Mouse (Mus musculus): ENCODE results near the gene Tyms. TPM values are rescaled to one million over a fixed set of nuclear protein-coding genes. Genes with fewer than 3 reads are reported as not detected.
A peak's percentile ranks its signal among the peaks of the same experiment; 100 is the strongest.
"Not testable (repeated sequence)": the region's sequence is repeated elsewhere in the genome, so short reads cannot be mapped to it uniquely, and the experiment has no call there.

The Tyms gene
- polyA plus RNA-seq, 1 experiment from 2014 or later = 101 TPM

- Histone ChIP-seq H3K4me1 (ENCODE audit: insufficient read depth) (no peaks in the 10 kb centered on the region), H3K27ac (ENCODE audit: low read depth) (no peak overlapping the region), H3K27me3 (ENCODE audit: insufficient read depth, low read length) (no peaks in the 10 kb centered on the region), H3K9ac (replicated peaks) (no peak overlapping the region), H3K4me2 (ENCODE audit: low read depth, low read length) (no peak overlapping the region), H3K36me3 (replicated peaks; ENCODE audit: insufficient read depth, low read length) (no peaks in the 10 kb centered on the region), H3K4me3 (ENCODE audit: low read depth, low read length) (no peak overlapping the region), H3K9me3 (ENCODE audit: low read length) (no peaks in the 10 kb centered on the region)
- DNase-seq = no peak
- no peak for ATAC-seq
- TF ChIP-seq EP300 (IDR thresholded peaks at IDR 0.05; ENCODE audit: low read depth) = no peak
- TF ChIP-seq CTCF (IDR thresholded peaks at IDR 0.05; ENCODE audit: low read depth) = no peak
- 64% methylated on average over 13 of the region's 13 CpGs for WGBS (ENCODE audit: insufficient replicate concordance)
These were observed 19.3 kb upstream of the Tyms start for GRCm38 (mm10) chr5:30092701-30093100.

GRCm38 (mm10) chr5:30072377-30072776 is 1.0 kb downstream of the Tyms start:
- Histone ChIP-seq H3K27me3 (ENCODE audit: insufficient read depth, low read length) (no peaks in the 10 kb centered on the region), H3K9ac (replicated peaks) (peak overlapping the region; percentile 74), H3K4me1 (ENCODE audit: insufficient read depth) (peaks cover 13% of the 10 kb centered on the region), H3K27ac (ENCODE audit: low read depth) (0 out of 2 replicates have a peak overlapping the region, but pooled peaks have one; percentile 80), H3K4me3 (ENCODE audit: low read depth, low read length) (peak overlapping the region; percentile 85), H3K36me3 (replicated peaks; ENCODE audit: insufficient read depth, low read length) (peaks cover 35% of the 10 kb centered on the region), H3K4me2 (ENCODE audit: low read depth, low read length) (peak overlapping the region; percentile 90), H3K9me3 (ENCODE audit: low read length) (no peaks in the 10 kb centered on the region)
- WGBS (ENCODE audit: insufficient replicate concordance) = 39% methylated on average over 3 of the region's 3 CpGs
- no peak for ATAC-seq
- no peak for DNase-seq
- TF ChIP-seq CTCF (IDR thresholded peaks at IDR 0.05; ENCODE audit: low read depth) (no peak), EP300 (IDR thresholded peaks at IDR 0.05; ENCODE audit: low read depth) (no peak)

- Histone ChIP-seq H3K4me3 (ENCODE audit: low read depth, low read length) (peak overlapping the region; percentile 85), H3K36me3 (replicated peaks; ENCODE audit: insufficient read depth, low read length) (peaks cover 40% of the 10 kb centered on the region), H3K9me3 (ENCODE audit: low read length) (no peaks in the 10 kb centered on the region), H3K4me1 (ENCODE audit: insufficient read depth) (peaks cover 13% of the 10 kb centered on the region), H3K4me2 (ENCODE audit: low read depth, low read length) (peak overlapping the region; percentile 90), H3K9ac (replicated peaks) (peak overlapping the region; percentile 74), H3K27me3 (ENCODE audit: insufficient read depth, low read length) (no peaks in the 10 kb centered on the region), H3K27ac (ENCODE audit: low read depth) (no peak overlapping the region)
- no peak for ATAC-seq
- 71% methylated on average over 6 of the region's 6 CpGs for WGBS (ENCODE audit: insufficient replicate concordance)
- TF ChIP-seq CTCF (IDR thresholded peaks at IDR 0.05; ENCODE audit: low read depth) (no peak), EP300 (IDR thresholded peaks at IDR 0.05; ENCODE audit: low read depth) (no peak)
- no peak for DNase-seq
These were observed 1.7 kb downstream of the Tyms start for GRCm38 (mm10) chr5:30071677-30072076.

GRCm38 (mm10) chr5:30067726-30068125 is 5.7 kb downstream of the Tyms start:
- Histone ChIP-seq H3K4me2 (ENCODE audit: low read depth, low read length) (no peak overlapping the region), H3K27me3 (ENCODE audit: insufficient read depth, low read length) (no peaks in the 10 kb centered on the region), H3K4me1 (ENCODE audit: insufficient read depth) (peaks cover 9% of the 10 kb centered on the region), H3K4me3 (ENCODE audit: low read depth, low read length) (no peak overlapping the region), H3K9ac (replicated peaks) (no peak overlapping the region), H3K27ac (ENCODE audit: low read depth) (no peak overlapping the region), H3K9me3 (ENCODE audit: low read length) (no peaks in the 10 kb centered on the region), H3K36me3 (replicated peaks; ENCODE audit: insufficient read depth, low read length) (peaks cover 67% of the 10 kb centered on the region)
- 80% methylated on average over 6 of the region's 6 CpGs for WGBS (ENCODE audit: insufficient replicate concordance)
- TF ChIP-seq CTCF (IDR thresholded peaks at IDR 0.05; ENCODE audit: low read depth) (no peak), EP300 (IDR thresholded peaks at IDR 0.05; ENCODE audit: low read depth) (no peak)
- DNase-seq (no peak), ATAC-seq (no peak)

DNA sequence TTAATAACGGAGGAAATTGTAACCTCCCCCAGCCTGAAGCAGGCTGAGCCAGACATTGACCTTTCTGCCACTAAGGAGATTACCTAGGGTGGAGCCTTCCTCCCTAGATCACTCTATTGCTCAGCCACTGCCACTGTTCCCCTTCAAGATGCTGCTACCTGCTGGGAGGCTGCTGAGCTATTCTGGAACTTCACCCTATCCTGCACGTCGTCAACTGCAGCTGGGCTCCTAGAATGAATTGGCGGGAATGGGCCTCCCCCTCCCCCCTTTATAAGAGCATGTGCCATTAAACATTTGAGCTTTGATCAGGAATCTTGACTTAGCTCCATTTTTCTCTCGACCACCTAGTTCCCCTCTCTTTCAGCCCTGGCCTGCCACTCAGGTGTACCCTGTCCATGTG is 13.8 kb downstream of the Tyms start:
- not testable (repeated sequence) for H3K4me3 ChIP-seq (ENCODE audit: low read depth, low read length); H3K9me3 ChIP-seq (ENCODE audit: low read length); ATAC-seq; H3K4me1 ChIP-seq (ENCODE audit: insufficient read depth); DNase-seq; H3K27me3 ChIP-seq (ENCODE audit: insufficient read depth, low read length); H3K4me2 ChIP-seq (ENCODE audit: low read depth, low read length); H3K9ac ChIP-seq (replicated peaks); H3K27ac ChIP-seq (ENCODE audit: low read depth)
- H3K36me3 ChIP-seq (replicated peaks; ENCODE audit: insufficient read depth, low read length) = peaks cover 32% of the 10 kb centered on the region
- 83% methylated on average over 5 of the region's 5 CpGs for WGBS (ENCODE audit: insufficient replicate concordance)

GRCm38 (mm10) chr5:30058216-30058731 is 15.1 kb downstream of the Tyms start:
- Histone ChIP-seq H3K4me3 (ENCODE audit: low read depth, low read length) (no peak overlapping the region), H3K36me3 (replicated peaks; ENCODE audit: insufficient read depth, low read length) (peaks cover 21% of the 10 kb centered on the region), H3K27ac (ENCODE audit: low read depth) (no peak overlapping the region), H3K9me3 (ENCODE audit: low read length) (no peaks in the 10 kb centered on the region), H3K4me2 (ENCODE audit: low read depth, low read length) (no peak overlapping the region), H3K9ac (replicated peaks) (no peak overlapping the region), H3K4me1 (ENCODE audit: insufficient read depth) (no peaks in the 10 kb centered on the region), H3K27me3 (ENCODE audit: insufficient read depth, low read length) (no peaks in the 10 kb centered on the region)
- DNase-seq (no peak), ATAC-seq (no peak)
- TF ChIP-seq CTCF (IDR thresholded peaks at IDR 0.05; ENCODE audit: low read depth) (no peak), EP300 (IDR thresholded peaks at IDR 0.05; ENCODE audit: low read depth) (no peak)
- 90% methylated on average over 6 of the region's 6 CpGs for WGBS (ENCODE audit: insufficient replicate concordance)

- not testable (repeated sequence) for ATAC-seq; H3K4me1 ChIP-seq (ENCODE audit: insufficient read depth); H3K36me3 ChIP-seq (replicated peaks; ENCODE audit: insufficient read depth, low read length); H3K9ac ChIP-seq (replicated peaks); H3K9me3 ChIP-seq (ENCODE audit: low read length); H3K4me3 ChIP-seq (ENCODE audit: low read depth, low read length); H3K27ac ChIP-seq (ENCODE audit: low read depth); DNase-seq; H3K27me3 ChIP-seq (ENCODE audit: insufficient read depth, low read length); H3K4me2 ChIP-seq (ENCODE audit: low read depth, low read length)
- 56% methylated on average over 4 of the region's 4 CpGs for WGBS (ENCODE audit: insufficient replicate concordance)
These were observed 33.6 kb downstream of the Tyms start for GRCm38 (mm10) chr5:30039841-30040240.

- WGBS (ENCODE audit: insufficient replicate concordance) = 60% methylated on average over 5 of the region's 5 CpGs
- not testable (repeated sequence) for ATAC-seq; H3K9me3 ChIP-seq (ENCODE audit: low read length); H3K4me2 ChIP-seq (ENCODE audit: low read depth, low read length); H3K9ac ChIP-seq (replicated peaks); DNase-seq; H3K36me3 ChIP-seq (replicated peaks; ENCODE audit: insufficient read depth, low read length); H3K27ac ChIP-seq (ENCODE audit: low read depth); H3K27me3 ChIP-seq (ENCODE audit: insufficient read depth, low read length); H3K4me3 ChIP-seq (ENCODE audit: low read depth, low read length); H3K4me1 ChIP-seq (ENCODE audit: insufficient read depth)
These were observed 34.1 kb downstream of the Tyms start for GRCm38 (mm10) chr5:30039324-30039723.

GRCm38 (mm10) chr5:30037111-30037510 is 36.3 kb downstream of the Tyms start:
- not testable (repeated sequence) for H3K4me2 ChIP-seq (ENCODE audit: low read depth, low read length); H3K9me3 ChIP-seq (ENCODE audit: low read length); H3K36me3 ChIP-seq (replicated peaks; ENCODE audit: insufficient read depth, low read length); H3K27ac ChIP-seq (ENCODE audit: low read depth); ATAC-seq; H3K4me1 ChIP-seq (ENCODE audit: insufficient read depth); DNase-seq; H3K4me3 ChIP-seq (ENCODE audit: low read depth, low read length); H3K9ac ChIP-seq (replicated peaks); H3K27me3 ChIP-seq (ENCODE audit: insufficient read depth, low read length)
- 87% methylated on average over 2 of the region's 2 CpGs for WGBS (ENCODE audit: insufficient replicate concordance)

All from liver, postnatal 0 days (tissue).